Mouse (Mus musculus): ENCODE data around the gene Pecr.
"Not testable (repeated sequence)": the region's sequence is repeated elsewhere in the genome, so short reads cannot be mapped to it uniquely, and the experiment has no call there.

Gene Pecr

GRCm38 (mm10) chr1:72236363-72237006 lies 47.6 kb downstream of the Pecr start:
- in situ Hi-C loops (cut with MboI): not testable (repeated sequence)

GRCm38 (mm10) chr1:72232592-72232991 lies 51.5 kb downstream of the Pecr start:
- in situ Hi-C loops (cut with MboI): not testable (repeated sequence)

DNA sequence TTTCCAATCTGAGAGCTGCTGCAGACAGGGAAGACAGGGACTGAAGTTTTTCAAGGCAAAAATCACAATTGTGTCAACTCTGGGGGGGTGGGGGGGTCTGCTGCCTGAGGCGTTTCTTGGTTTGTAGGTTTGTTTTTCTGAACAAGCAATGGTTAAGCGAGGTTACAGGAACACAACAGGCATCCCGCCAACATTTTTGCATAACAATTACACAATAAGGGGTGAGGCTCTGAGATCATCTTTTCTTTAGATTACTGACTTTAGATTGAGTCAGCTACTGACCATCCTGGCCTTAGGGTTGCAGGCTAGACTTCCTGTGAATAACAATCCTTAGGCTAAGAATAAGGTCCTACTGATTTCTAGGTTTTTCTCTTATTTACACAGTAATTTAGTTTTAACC lies 55.1 kb downstream of the Pecr start:
- in situ Hi-C loops (cut with MboI): no loop called here

DNA sequence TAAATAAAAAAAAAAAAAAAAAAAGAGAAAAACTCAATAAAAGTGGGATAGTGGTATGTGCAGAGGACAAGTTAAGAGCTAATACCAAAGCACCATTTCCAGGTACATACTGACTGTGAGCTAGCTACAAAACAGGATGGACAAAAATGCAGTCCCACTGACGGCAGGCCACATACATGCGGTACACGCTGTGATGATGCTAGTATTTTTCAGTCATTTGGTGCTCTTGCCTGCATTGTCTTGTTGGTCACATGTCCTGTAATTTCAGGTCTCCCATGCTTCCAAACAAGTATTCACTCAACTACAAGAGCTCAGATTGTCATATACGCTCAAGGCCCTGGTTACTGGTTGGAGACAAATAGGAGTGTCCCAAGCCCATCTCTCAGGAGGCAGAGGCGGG lies 56.6 kb downstream of the Pecr start:
- in situ Hi-C loops (cut with MboI): no loop called here

DNA sequence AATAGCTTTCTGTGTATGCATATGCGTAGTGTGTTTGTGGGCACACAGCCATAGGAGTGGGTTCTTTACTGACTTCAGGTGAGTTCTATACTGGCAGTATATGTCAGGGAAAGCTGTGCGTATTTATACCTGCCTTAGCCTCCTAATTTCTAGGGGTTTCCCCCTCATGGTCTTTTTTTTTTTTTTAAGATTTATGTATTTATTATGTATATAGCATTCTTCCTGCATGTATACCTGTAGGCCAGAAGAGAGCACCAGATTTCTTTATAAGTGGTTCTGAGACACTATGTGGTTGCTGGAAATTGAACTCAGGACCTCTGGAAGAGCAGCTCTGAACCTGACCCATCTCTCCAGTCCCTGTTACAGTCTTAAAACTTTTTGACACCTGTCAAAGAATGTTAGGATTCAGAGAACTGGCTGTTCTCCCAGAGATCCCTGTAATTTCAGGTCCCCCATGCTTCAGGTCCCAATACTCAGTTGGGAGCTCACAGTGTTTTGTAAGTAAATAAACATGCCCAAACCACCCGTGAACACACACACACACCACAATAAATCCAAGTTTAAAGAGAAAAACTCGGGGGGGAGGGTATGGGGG lies 57.1 kb downstream of the Pecr start:
- in situ Hi-C loops (cut with MboI): no loop called here

GRCm38 (mm10) chr1:72226172-72226886 lies 57.8 kb downstream of the Pecr start:
- in situ Hi-C loops (cut with MboI): no loop called here

DNA sequence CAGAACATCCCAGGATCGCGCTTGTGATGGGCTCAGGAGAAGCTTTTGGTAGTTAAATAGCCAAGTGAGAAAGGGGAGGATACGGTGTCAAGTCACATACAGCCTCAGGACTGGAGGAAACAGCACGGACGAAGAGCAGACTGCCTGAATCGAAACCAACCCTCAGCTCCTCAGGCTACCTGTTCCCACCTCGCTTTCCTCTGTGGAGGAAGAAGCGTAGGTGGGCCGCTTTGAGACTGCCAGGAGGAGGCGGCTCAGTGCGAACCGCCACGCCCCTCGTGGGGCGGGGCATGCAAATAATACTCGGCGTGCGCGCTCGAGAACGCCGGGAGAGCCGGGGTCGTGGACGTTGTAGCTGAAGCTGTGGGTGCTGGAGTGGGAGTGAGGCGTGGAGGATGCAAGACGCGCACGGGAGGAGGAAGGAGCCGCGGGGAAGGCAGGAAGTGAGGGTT lies 58.4 kb downstream of the Pecr start:
- in situ Hi-C loops (cut with MboI): not testable (repeated sequence)

GRCm38 (mm10) chr1:72225054-72225718 lies 58.9 kb downstream of the Pecr start:
- in situ Hi-C loops (cut with MboI): no loop called here

GRCm38 (mm10) chr1:72220008-72220407 lies 64.1 kb downstream of the Pecr start:
- in situ Hi-C loops (cut with MboI): no loop called here

GRCm38 (mm10) chr1:72219116-72219515 lies 65.0 kb downstream of the Pecr start:
- in situ Hi-C loops (cut with MboI): no loop called here

GRCm38 (mm10) chr1:72218626-72219025 lies 65.5 kb downstream of the Pecr start:
- in situ Hi-C loops (cut with MboI): no loop called here

DNA sequence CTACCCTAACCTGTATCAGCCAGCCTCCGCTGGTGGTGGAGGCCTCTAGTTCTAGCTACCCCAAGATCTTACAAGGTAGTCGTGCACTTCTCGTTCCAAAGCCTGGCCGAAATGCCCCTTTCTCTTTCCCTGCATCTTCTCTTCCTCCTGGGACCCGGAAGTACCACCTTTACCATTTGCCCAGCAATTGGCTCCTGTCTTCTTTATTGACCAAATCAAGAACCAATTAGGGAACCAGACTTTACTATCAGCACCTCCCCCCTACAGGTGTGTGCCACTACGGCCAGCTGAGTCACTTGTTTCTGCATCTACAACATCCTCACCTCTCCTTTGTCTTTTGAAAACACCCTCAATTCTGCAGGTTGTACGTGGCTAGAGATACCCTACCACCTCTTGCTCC lies 67.4 kb downstream of the Pecr start:
- in situ Hi-C loops (cut with MboI): no loop called here

DNA sequence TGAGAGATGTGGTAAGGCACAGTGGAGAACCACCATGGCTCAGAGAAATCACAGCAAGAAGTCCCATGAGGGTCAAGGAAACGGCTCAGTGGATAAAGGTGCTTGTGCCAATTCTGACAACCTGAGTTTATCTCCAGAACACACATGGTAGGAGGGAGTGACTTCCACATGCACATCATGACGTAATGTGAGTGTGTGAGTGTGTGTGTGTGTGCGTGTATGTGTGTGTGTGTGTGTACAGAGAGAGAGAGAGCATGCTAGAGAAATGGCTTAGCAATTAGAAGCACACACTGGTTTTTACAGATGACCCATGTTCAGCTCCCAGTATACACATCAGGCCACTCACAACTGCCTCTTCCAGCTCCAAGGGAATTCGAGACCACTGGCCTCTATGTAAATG lies 68.9 kb downstream of the Pecr start:
- in situ Hi-C loops (cut with MboI): no loop called here

DNA sequence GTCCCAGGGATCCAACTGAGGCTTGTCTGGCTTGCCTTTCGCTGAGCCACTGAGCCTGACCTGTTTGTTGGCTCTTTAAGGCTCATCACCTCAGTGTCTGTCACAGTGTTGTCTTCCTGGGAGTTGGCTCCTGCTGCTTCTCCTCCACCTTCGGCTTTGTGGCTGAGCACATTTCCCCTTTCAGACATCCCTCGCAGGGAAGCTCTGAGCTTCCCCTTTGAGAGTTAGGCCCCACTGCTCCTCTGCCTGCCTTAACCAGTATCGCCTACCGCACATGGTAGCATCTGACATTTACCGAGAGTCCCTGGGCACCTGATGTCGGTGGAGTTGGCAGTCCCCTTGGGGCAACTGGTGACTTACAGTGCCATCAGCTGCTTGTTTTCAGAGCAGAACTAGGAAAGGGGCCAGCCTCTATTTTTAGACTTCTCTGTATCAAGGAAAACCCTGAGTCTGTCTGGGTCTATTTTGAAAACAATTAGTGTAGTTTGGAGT lies 69.6 kb downstream of the Pecr start:
- in situ Hi-C loops (cut with MboI): no loop called here

DNA sequence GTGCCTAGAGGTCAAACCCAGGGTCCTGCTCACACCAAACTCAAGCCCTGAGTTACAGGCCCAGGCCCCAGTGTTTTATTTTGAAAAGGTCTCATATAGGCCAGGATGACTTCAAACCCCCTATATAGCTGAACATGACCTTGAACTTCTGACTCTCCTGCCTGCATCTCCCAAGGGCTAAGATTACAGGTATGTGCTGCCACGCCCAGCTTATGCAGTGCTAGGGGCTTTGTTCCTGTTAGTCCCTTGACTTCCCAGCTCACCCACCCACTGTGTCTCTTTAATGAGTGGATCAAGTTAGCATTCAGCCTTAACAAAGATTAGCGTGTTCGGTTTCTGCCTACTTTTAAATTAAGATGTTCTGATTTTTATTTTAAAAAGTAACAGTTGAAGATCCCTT lies 70.2 kb downstream of the Pecr start:
- in situ Hi-C loops (cut with MboI): no loop called here

GRCm38 (mm10) chr1:72211701-72212699 lies 72.1 kb downstream of the Pecr start, which contains the start of gene Mreg:
Mreg (minus strand) TSS chr1:72212307.
- in situ Hi-C loops (cut with MboI): no loop called here

DNA sequence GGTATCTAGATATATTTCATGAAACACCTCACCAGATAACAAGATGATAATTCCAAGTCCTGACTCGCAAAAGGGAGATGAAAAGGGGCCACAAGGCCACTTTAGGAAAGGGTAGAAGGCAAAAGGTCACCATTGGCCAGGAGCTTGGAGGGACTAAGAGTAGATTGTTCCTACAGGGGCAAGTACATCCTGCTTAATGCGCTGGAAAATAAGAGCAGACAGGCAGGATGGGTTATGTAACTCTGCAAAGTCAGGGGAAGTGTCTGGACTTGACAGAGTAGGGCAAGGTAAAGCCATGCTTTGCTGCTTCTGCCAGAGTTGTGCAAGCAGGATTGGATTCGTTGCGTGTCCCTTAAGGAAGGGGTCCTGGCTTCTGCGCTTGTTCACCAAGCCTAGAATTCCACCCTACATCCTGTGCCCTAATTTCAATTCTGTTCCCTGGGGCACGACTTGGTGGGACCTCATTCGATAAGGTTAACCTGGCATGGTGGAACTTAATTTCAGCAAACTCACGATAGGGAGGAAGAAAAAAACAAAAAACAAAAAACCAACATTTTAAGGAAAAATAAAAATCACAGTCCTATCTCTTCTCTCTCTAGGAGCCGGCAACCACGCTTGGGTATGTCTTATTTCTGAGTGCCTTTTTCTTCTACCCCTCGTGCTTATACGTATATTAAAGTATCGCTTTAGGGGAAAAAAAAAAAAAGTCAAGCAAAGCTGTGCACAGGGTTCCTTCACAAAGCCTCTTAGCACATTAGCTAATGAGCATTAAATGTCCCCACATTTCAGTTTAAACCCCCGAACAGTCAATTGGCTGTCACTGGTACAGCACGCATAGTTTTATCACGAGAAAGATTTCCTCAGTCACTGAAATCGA lies 73.1 kb downstream of the Pecr start:
- in situ Hi-C loops (cut with MboI): no loop called here
